Mouse (Mus musculus) MEL (cell line): ENCODE measurements around the gene Pcsk4.

Experiments
- CHD1 ChIP-seq: IDR thresholded peaks from 2 replicates; pipeline ENCODE4 v1.6.1; 2012; ENCODE audit warnings: low read depth, mild to moderate bottlenecking, inconsistent platforms, low read length, improper control_type of control experiment
- CTCF ChIP-seq, 3 experiments: IDR thresholded peaks in 2 of 3; conservative IDR thresholded peaks in 1 of 3; 2 replicates each; pipeline ENCODE4 v1.5.1; 2011 to 2012; ENCODE audit warnings: low read length in 3 of 3, low read depth in 2 of 3, mild to moderate bottlenecking in 2 of 3, improper control_type of control experiment in 1 of 3, inconsistent platforms in 1 of 3, mixed read lengths in 1 of 3, moderate library complexity in 1 of 3; ENCODE audit not compliant: control insufficient read depth in 1 of 3, insufficient read depth in 1 of 3, poor library complexity in 1 of 3, severe bottlenecking in 1 of 3
- EP300 ChIP-seq, 2 experiments: IDR thresholded peaks; 2 replicates each; pipeline ENCODE4 v1.6.1; 2011; ENCODE audit warnings: improper control_type of control experiment in 2 of 2, low read length in 2 of 2, low read depth in 1 of 2, mild to moderate bottlenecking in 1 of 2
- ETS1 ChIP-seq: IDR thresholded peaks from 2 replicates; pipeline ENCODE4 v1.6.1; 2012; ENCODE audit warnings: low read depth, mild to moderate bottlenecking, inconsistent platforms, low read length, improper control_type of control experiment, moderate library complexity
- GATA1 ChIP-seq: IDR thresholded peaks from 2 replicates; pipeline ENCODE4 v1.6.1; 2011; ENCODE audit warnings: low read depth, low read length, improper control_type of control experiment
- MAFK ChIP-seq: IDR thresholded peaks from 2 replicates; pipeline ENCODE4 v1.6.1; 2011; ENCODE audit warnings: low read depth, mild to moderate bottlenecking, low read length, improper control_type of control experiment, borderline replicate concordance
- POLR2A ChIP-seq, 2 experiments: IDR thresholded peaks; 2 replicates each; pipeline ENCODE4 v1.6.1; 2011 to 2012; ENCODE audit warnings: low read length in 2 of 2, mild to moderate bottlenecking in 2 of 2, control low read depth in 1 of 2, improper control_type of control experiment in 1 of 2, low read depth in 1 of 2, moderate library complexity in 1 of 2; ENCODE audit not compliant: control insufficient read depth in 1 of 2, insufficient read depth in 1 of 2, poor library complexity in 1 of 2
- USF1 ChIP-seq: IDR thresholded peaks from 2 replicates; pipeline ENCODE4 v1.6.1; 2014; ENCODE audit warnings: low read depth, mild to moderate bottlenecking, inconsistent platforms, low read length, improper control_type of control experiment, moderate library complexity

GRCm38 (mm10) chr10:80357994-80358639, 28.8 kb upstream of the Pcsk4 start:
- TF ChIP-seq POLR2A (IDR thresholded peaks at IDR 0.05; ENCODE audit: control insufficient read depth in 1 of 2, insufficient read depth in 1 of 2, low read depth in 1 of 2, low read length in 2 of 2, poor library complexity in 1 of 2) (no peak), CTCF (IDR thresholded peaks at IDR 0.05 in 2 of 3, conservative IDR thresholded peaks at IDR 0.05 in 1 of 3; ENCODE audit: control insufficient read depth in 1 of 3, insufficient read depth in 1 of 3, low read depth in 2 of 3, low read length in 3 of 3, poor library complexity in 1 of 3, severe bottlenecking in 1 of 3) (no peak), GATA1 (no peak), EP300 (IDR thresholded peaks at IDR 0.05; ENCODE audit: low read depth in 1 of 2, low read length in 2 of 2) (no peak), USF1 (no peak), CHD1 (no peak), ETS1 (no peak), MAFK (no peak)
